ENCODE assay signal across 8 mouse cellular contexts in genomic region chr10:58713855-58714788, GRCm38 (mm10). TPM values are rescaled to one million over a fixed set of nuclear protein-coding genes. Genes with fewer than 3 reads are reported as not detected.
DNase-seq lines count a peak whose midpoint lies in the region; ATAC-seq and TF ChIP-seq lines count a peak whose summit lies in the region.

No protein-coding gene starts in this region.

- H3K27me3 ChIP-seq in neural tube, embryonic 11.5 days (ENCODE audit: control insufficient read depth, insufficient read depth, low read length), result no peaks in the 10 kb centered on the region

- no peak overlapping the region for H3K27ac ChIP-seq in gastrocnemius, adult 2 months
- H3K27ac ChIP-seq in neural tube, embryonic 11.5 days (ENCODE audit: low read depth, low read length), result no peak overlapping the region

- DNase-seq in gastrocnemius, adult 2 months, result no peak
- no peak for DNase-seq in gastrocnemius, postnatal 25 days
- peak; percentile 39 for DNase-seq in R1 (ENCODE audit: low read depth, low spot score)
- DNase-seq in kidney, postnatal 4 days, result peak; percentile 12 to 15
- peak; percentile 15 for DNase-seq in neural tube, embryonic 11.5 days (ENCODE audit: low spot score)
- no peak for DNase-seq in right cerebral cortex, postnatal 4 days
- DNase-seq in right cerebral cortex, postnatal 14 days, result no peak

- H3K4me3 ChIP-seq in gastrocnemius, adult 2 months, result peak overlapping the region; percentile 64
- H3K4me3 ChIP-seq in neural tube, embryonic 11.5 days (ENCODE audit: low read depth, low read length), result no peak overlapping the region

- H3K9ac ChIP-seq in neural tube, embryonic 11.5 days (ENCODE audit: low read length), result no peak overlapping the region

- H3K4me1 ChIP-seq in neural tube, embryonic 11.5 days (ENCODE audit: control insufficient read depth, insufficient read depth, low read length), result no peaks in the 10 kb centered on the region

- H3K36me3 ChIP-seq in neural tube, embryonic 11.5 days (ENCODE audit: control insufficient read depth, insufficient read depth, low read length), result no peaks in the 10 kb centered on the region

- no peaks in the 10 kb centered on the region for H3K9me3 ChIP-seq in neural tube, embryonic 11.5 days (ENCODE audit: control insufficient read depth, low read length)

- intact Hi-C loops in gastrocnemius, adult 2 months (cut with DNase I), result no loop called here

- TF ChIP-seq CTCF in gastrocnemius, adult 2 months (IDR thresholded peaks at IDR 0.05), result no peak

- WGBS in neural tube, embryonic 11.5 days, result 39% methylated on average over 24 of the region's 24 CpGs

- H3K4me2 ChIP-seq in neural tube, embryonic 11.5 days (ENCODE audit: low read depth), result peak overlapping the region; percentile 7; the same call in 1 of the 2 replicates

- peak; percentile 63 for ATAC-seq in granulocyte monocyte progenitor cell, adult 5-6 weeks (replicated peaks; ENCODE audit: poor library complexity, severe bottlenecking)
- no peak for ATAC-seq in neural tube, embryonic 11.5 days (ENCODE audit: insufficient read depth, low FRiP score, low TSS enrichment)

RNA-seq across cellular contexts. Expression of gene Gm17542, which starts 3.9 kb away (rescaled TPM):
- total RNA-seq in gastrocnemius, adult 2 months (2021), result not detected
- total RNA-seq in gastrocnemius, postnatal 25 days (2021), result not detected
- total RNA-seq in granulocyte monocyte progenitor cell, adult 5-6 weeks (2014; fragmentation: Nextera tagmentation), result not detected in 2 replicates
- not detected in 2 replicates for total RNA-seq in granulocyte monocyte progenitor cell, adult 5-6 weeks (2017)
- polyA plus RNA-seq in neural tube, embryonic 11.5 days (2014; fragmentation: Nextera tagmentation; extraction: Ambion mirVana), result not detected in 2 replicates

RNA-seq across cellular contexts. Expression of gene Edar, which starts 38.7 kb away (rescaled TPM):
- under 1 TPM in 1 of 2 experiments, not detected in 1; 0.11 TPM for total RNA-seq in gastrocnemius, adult 2 months (2021)
- total RNA-seq in gastrocnemius, postnatal 25 days (2021), result under 1 TPM; 0.08 to 0.11 TPM
- total RNA-seq in granulocyte monocyte progenitor cell, adult 5-6 weeks (2014; fragmentation: Nextera tagmentation), result not detected in 2 replicates
- total RNA-seq in granulocyte monocyte progenitor cell, adult 5-6 weeks (2017), result not detected in 2 replicates
- 0.30 and 0.32 TPM in 2 replicates for polyA plus RNA-seq in neural tube, embryonic 11.5 days (2014; fragmentation: Nextera tagmentation; extraction: Ambion mirVana)

Comparison
In these comparisons a context has a peak if more than half of its experiments do, and no peak if none do; other contexts are left out.
1. DNase-seq: peak in R1 (single experiment), kidney, postnatal 4 days (2 of 2) and neural tube, embryonic 11.5 days (single experiment); none in gastrocnemius, adult 2 months (single experiment), gastrocnemius, postnatal 25 days (single experiment), right cerebral cortex, postnatal 4 days (single experiment) and right cerebral cortex, postnatal 14 days (single experiment).